Mouse (Mus musculus) embryonic facial prominence, embryonic 14.5 days (tissue): ENCODE results near the gene Olfr78. TPM values are rescaled to one million over a fixed set of nuclear protein-coding genes. Genes with fewer than 3 reads are reported as not detected.

ENCODE experiments used
- ATAC-seq: fragments of 200-750 bp; cut with Nextera tagmentation; 2 replicates; pipeline ENCODE4 v1.8.0; 2017; ENCODE audit warnings: low read depth, moderate number of reproducible peaks, moderate TSS enrichment
- DNase-seq: peaks from one replicate; pipeline ENCODE4 v3.0.0-alpha.2; 2015; ENCODE audit warnings: low spot score
- H3K27ac ChIP-seq: fragments of 300-500 bp; sonication (generic); replicated peaks from 2 replicates; pipeline ENCODE4 v1.5.1; 2014; ENCODE audit warnings: low read depth, mild to moderate bottlenecking, low read length, moderate library complexity
- H3K27me3 ChIP-seq: fragments of 300-500 bp; sonication (generic); replicated peaks from 2 replicates; pipeline ENCODE4 v1.6.1; 2014; ENCODE audit warnings: low read length; ENCODE audit not compliant: control insufficient read depth, insufficient read depth
- H3K36me3 ChIP-seq: fragments of 300-500 bp; sonication (generic); 2 replicates; pipeline ENCODE4 v1.6.1; 2014; ENCODE audit warnings: low read length, mixed read lengths; ENCODE audit not compliant: control insufficient read depth, insufficient read depth
- H3K4me1 ChIP-seq: fragments of 300-500 bp; sonication (generic); 2 replicates; pipeline ENCODE4 v1.6.1; 2014; ENCODE audit warnings: antibody characterized with exemption, low read length; ENCODE audit not compliant: control insufficient read depth, insufficient read depth
- H3K4me2 ChIP-seq: fragments of 300-500 bp; sonication (generic); 2 replicates; pipeline ENCODE4 v1.6.1; 2014; ENCODE audit warnings: low read depth, mild to moderate bottlenecking, low read length, moderate library complexity, mixed read lengths
- H3K4me3 ChIP-seq: fragments of 300-500 bp; sonication (generic); 2 replicates; pipeline ENCODE4 v1.5.1; 2014; ENCODE audit warnings: low read depth, mild to moderate bottlenecking, low read length
- H3K9ac ChIP-seq: fragments of 300-500 bp; sonication (generic); 2 replicates; pipeline ENCODE4 v1.6.1; 2014; ENCODE audit warnings: low read depth, mild to moderate bottlenecking, low read length, moderate library complexity, mixed read lengths
- H3K9me3 ChIP-seq: fragments of 300-500 bp; sonication (generic); 2 replicates; pipeline ENCODE4 v1.6.1; 2016; ENCODE audit warnings: low read length; ENCODE audit not compliant: control insufficient read depth
- WGBS: fragments of 180-500 bp; shearing (Covaris S2); extraction: QIAGEN DNeasy Blood & Tissue Kit; methylation state at CpG from one replicate; pipeline ENCODE4 v1.1.7; 2014; 5-methylcytosine and 5-hydroxymethylcytosine counted together
- polyA plus RNA-seq: library from polyadenylated mRNA; unstranded; fragments of >200 nt; fragmentation: Nextera tagmentation; extraction: Ambion mirVana; gene quantifications from 2 replicates; pipeline ENCODE4 v1.2.1, GENCODE M21; 2014

The Olfr78 gene
- polyA plus RNA-seq, result 1.0 and 1.5 TPM in 2 replicates

GRCm38 (mm10) chr7:102759266-102759665 is at the start of gene Olfr78, which contains the start of gene Olfr560:
Gene Olfr78, minus strand, starts transcription at chr7:102759471.
Gene Olfr560, minus strand, starts transcription at chr7:102759366.
- Histone ChIP-seq H3K9me3 (no peaks in the 10 kb centered on the region), H3K27me3 (no peaks in the 10 kb centered on the region), H3K36me3 (no peaks in the 10 kb centered on the region), H3K9ac (no peak within 1 kb of the TSS), H3K27ac (no peak within 1 kb of the TSS), H3K4me3 (no peak within 1 kb of the TSS), H3K4me1 (no peaks in the 10 kb centered on the region), H3K4me2 (no peak within 1 kb of the TSS)
- DNase-seq (no peak), ATAC-seq (no peak)
- WGBS, result 60% methylated on average over 4 of the region's 4 CpGs

- DNase-seq, result no peak
- H3K27ac ChIP-seq, result no peak within 1 kb of the TSS
- no peak within 1 kb of the TSS for H3K4me2 ChIP-seq
- no peaks in the 10 kb centered on the region for H3K36me3 ChIP-seq
- no peaks in the 10 kb centered on the region for H3K9me3 ChIP-seq
- no peak within 1 kb of the TSS for H3K4me3 ChIP-seq
- no peak within 1 kb of the TSS for H3K9ac ChIP-seq
- no peaks in the 10 kb centered on the region for H3K27me3 ChIP-seq
- H3K4me1 ChIP-seq, result no peaks in the 10 kb centered on the region
- ATAC-seq, result no peak
Measured at GRCm38 (mm10) chr7:102803180-102803579, 43.9 kb upstream of the Olfr78 start, which contains the start of gene Olfr564. Gene Olfr564, plus strand, starts transcription at chr7:102803480.

GRCm38 (mm10) chr7:102770921-102771320 is 11.7 kb upstream of the Olfr78 start, which contains the start of gene Olfr561:
Gene Olfr561, plus strand, starts transcription at chr7:102771221.
- Histone ChIP-seq H3K4me1 (no peaks in the 10 kb centered on the region), H3K4me2 (no peak within 1 kb of the TSS)
- no peak for ATAC-seq

GRCm38 (mm10) chr7:102752086-102752485 is 7.2 kb downstream of the Olfr78 start:
- Histone ChIP-seq H3K27me3 (no peaks in the 10 kb centered on the region), H3K36me3 (no peaks in the 10 kb centered on the region), H3K27ac (no peak overlapping the region), H3K9me3 (no peaks in the 10 kb centered on the region), H3K4me2 (no peak overlapping the region), H3K9ac (no peak overlapping the region), H3K4me1 (no peaks in the 10 kb centered on the region), H3K4me3 (no peak overlapping the region)
- DNase-seq (no peak), ATAC-seq (no peak)
- WGBS, result 13% methylated on average over 1 of the region's 1 CpGs

More at GRCm38 (mm10) chr7:102770921-102771320, 11.7 kb upstream of the Olfr78 start, which contains the start of gene Olfr561:
- H3K9me3 ChIP-seq, result no peaks in the 10 kb centered on the region
- H3K9ac ChIP-seq, result no peak within 1 kb of the TSS
- 54% methylated on average over 2 of the region's 2 CpGs for WGBS
- no peaks in the 10 kb centered on the region for H3K27me3 ChIP-seq
- no peaks in the 10 kb centered on the region for H3K36me3 ChIP-seq
- no peak within 1 kb of the TSS for H3K27ac ChIP-seq
- DNase-seq, result no peak
- no peak within 1 kb of the TSS for H3K4me3 ChIP-seq

- H3K9me3 ChIP-seq, result no peaks in the 10 kb centered on the region
- H3K4me3 ChIP-seq, result no peak overlapping the region
- peak; percentile 3 for DNase-seq
- no peak overlapping the region for H3K27ac ChIP-seq
- no peak overlapping the region for H3K9ac ChIP-seq
- H3K4me2 ChIP-seq, result no peak overlapping the region
- WGBS, result 47% methylated on average over 2 of the region's 2 CpGs
- H3K4me1 ChIP-seq, result no peaks in the 10 kb centered on the region
- no peaks in the 10 kb centered on the region for H3K36me3 ChIP-seq
- no peaks in the 10 kb centered on the region for H3K27me3 ChIP-seq
- no peak for ATAC-seq
Measured at GRCm38 (mm10) chr7:102737705-102738104, 21.6 kb downstream of the Olfr78 start.

GRCm38 (mm10) chr7:102733793-102734192 is 25.5 kb downstream of the Olfr78 start:
- ATAC-seq (no peak), DNase-seq (no peak)
- H3K27me3 ChIP-seq, result no peaks in the 10 kb centered on the region
- no peaks in the 10 kb centered on the region for H3K36me3 ChIP-seq
- H3K4me1 ChIP-seq, result no peaks in the 10 kb centered on the region
- H3K4me2 ChIP-seq, result no peak overlapping the region
- no peak overlapping the region for H3K27ac ChIP-seq
- H3K4me3 ChIP-seq, result no peak overlapping the region
- no peaks in the 10 kb centered on the region for H3K9me3 ChIP-seq
- WGBS, result 42% methylated on average over 1 of the region's 1 CpGs
- H3K9ac ChIP-seq, result no peak overlapping the region

- Histone ChIP-seq H3K9me3 (no peaks in the 10 kb centered on the region), H3K4me1 (no peaks in the 10 kb centered on the region), H3K4me3 (no peak within 1 kb of the TSS), H3K27me3 (no peaks in the 10 kb centered on the region), H3K4me2 (no peak within 1 kb of the TSS), H3K9ac (no peak within 1 kb of the TSS), H3K36me3 (no peaks in the 10 kb centered on the region), H3K27ac (no peak within 1 kb of the TSS)
- no peak for ATAC-seq
- no peak for DNase-seq
Measured at GRCm38 (mm10) chr7:102727391-102727790, 31.9 kb downstream of the Olfr78 start, which contains the start of gene Olfr559. Gene Olfr559, minus strand, starts transcription at chr7:102727491.

GRCm38 (mm10) chr7:102718970-102719369 is 40.3 kb downstream of the Olfr78 start, which contains the start of gene Olfr33:
Gene Olfr33, minus strand, starts transcription at chr7:102719070.
- ATAC-seq (no peak), DNase-seq (no peak)
- H3K27me3 ChIP-seq, result no peaks in the 10 kb centered on the region
- no peak within 1 kb of the TSS for H3K9ac ChIP-seq
- H3K27ac ChIP-seq, result no peak within 1 kb of the TSS
- no peaks in the 10 kb centered on the region for H3K4me1 ChIP-seq
- H3K4me3 ChIP-seq, result no peak within 1 kb of the TSS
- H3K36me3 ChIP-seq, result no peaks in the 10 kb centered on the region
- H3K9me3 ChIP-seq, result no peaks in the 10 kb centered on the region
- WGBS, result 23% methylated on average over 1 of the region's 1 CpGs
- no peak within 1 kb of the TSS for H3K4me2 ChIP-seq

GRCm38 (mm10) chr7:102701915-102702314 is 57.4 kb downstream of the Olfr78 start, which contains the start of gene Olfr558:
Gene Olfr558, plus strand, starts transcription at chr7:102702215.
- ATAC-seq, result no peak
- Histone ChIP-seq H3K4me1 (no peaks in the 10 kb centered on the region), H3K36me3 (no peaks in the 10 kb centered on the region), H3K4me2 (no peak within 1 kb of the TSS), H3K4me3 (no peak within 1 kb of the TSS), H3K9me3 (no peaks in the 10 kb centered on the region), H3K9ac (no peak within 1 kb of the TSS), H3K27ac (no peak within 1 kb of the TSS), H3K27me3 (no peaks in the 10 kb centered on the region)
- DNase-seq, result no peak
